Mouse (Mus musculus) stomach, embryonic 15.5 days (tissue): ENCODE measurements around the gene Dennd2d. TPM values are rescaled to one million over a fixed set of nuclear protein-coding genes. Genes with fewer than 3 reads are reported as not detected.

Source experiments
- ATAC-seq: fragments of 200-750 bp; cut with Nextera tagmentation; 2 replicates; pipeline ENCODE4 v1.8.0; 2017; ENCODE audit warnings: low read depth, moderate number of reproducible peaks, moderate TSS enrichment; ENCODE audit not compliant: insufficient read depth, low FRiP score
- H3K27ac ChIP-seq: fragments of 300-500 bp; sonication (generic); 2 replicates; pipeline ENCODE4 v1.5.1; 2015; ENCODE audit warnings: mild to moderate bottlenecking, inconsistent platforms
- H3K27me3 ChIP-seq: fragments of 300-500 bp; sonication (generic); replicated peaks from 2 replicates; pipeline ENCODE4 v1.6.1; 2015; ENCODE audit warnings: inconsistent platforms
- H3K36me3 ChIP-seq: fragments of 300-500 bp; sonication (generic); 2 replicates; pipeline ENCODE4 v1.6.1; 2015; ENCODE audit warnings: inconsistent platforms
- H3K4me1 ChIP-seq: fragments of 300-500 bp; sonication (generic); 2 replicates; pipeline ENCODE4 v1.6.1; 2015; ENCODE audit warnings: inconsistent platforms
- H3K4me2 ChIP-seq: fragments of 300-500 bp; sonication (generic); 2 replicates; pipeline ENCODE4 v1.6.1; 2015; ENCODE audit warnings: mild to moderate bottlenecking, inconsistent platforms
- H3K4me3 ChIP-seq: fragments of 300-500 bp; sonication (generic); replicated peaks from 2 replicates; pipeline ENCODE4 v1.5.1; 2015; ENCODE audit warnings: inconsistent platforms
- H3K9ac ChIP-seq: fragments of 300-500 bp; sonication (generic); 2 replicates; pipeline ENCODE4 v1.6.1; 2015; ENCODE audit warnings: inconsistent platforms
- H3K9me3 ChIP-seq: fragments of 300-500 bp; sonication (generic); 2 replicates; pipeline ENCODE4 v1.6.1; 2016; ENCODE audit warnings: inconsistent platforms
- WGBS: fragments of 180-500 bp; shearing (Covaris S2); methylation state at CpG from one replicate; pipeline ENCODE4 v1.1.7; 2015; 5-methylcytosine and 5-hydroxymethylcytosine counted together
- polyA plus RNA-seq: library from polyadenylated mRNA; unstranded; fragments of >200 nt; fragmentation: Nextera tagmentation; extraction: Ambion mirVana; gene quantifications from 2 replicates; pipeline ENCODE4 v1.2.1, GENCODE M21; 2015

Dennd2d gene
- 20.2 and 20.4 TPM in 2 replicates for polyA plus RNA-seq

DNA sequence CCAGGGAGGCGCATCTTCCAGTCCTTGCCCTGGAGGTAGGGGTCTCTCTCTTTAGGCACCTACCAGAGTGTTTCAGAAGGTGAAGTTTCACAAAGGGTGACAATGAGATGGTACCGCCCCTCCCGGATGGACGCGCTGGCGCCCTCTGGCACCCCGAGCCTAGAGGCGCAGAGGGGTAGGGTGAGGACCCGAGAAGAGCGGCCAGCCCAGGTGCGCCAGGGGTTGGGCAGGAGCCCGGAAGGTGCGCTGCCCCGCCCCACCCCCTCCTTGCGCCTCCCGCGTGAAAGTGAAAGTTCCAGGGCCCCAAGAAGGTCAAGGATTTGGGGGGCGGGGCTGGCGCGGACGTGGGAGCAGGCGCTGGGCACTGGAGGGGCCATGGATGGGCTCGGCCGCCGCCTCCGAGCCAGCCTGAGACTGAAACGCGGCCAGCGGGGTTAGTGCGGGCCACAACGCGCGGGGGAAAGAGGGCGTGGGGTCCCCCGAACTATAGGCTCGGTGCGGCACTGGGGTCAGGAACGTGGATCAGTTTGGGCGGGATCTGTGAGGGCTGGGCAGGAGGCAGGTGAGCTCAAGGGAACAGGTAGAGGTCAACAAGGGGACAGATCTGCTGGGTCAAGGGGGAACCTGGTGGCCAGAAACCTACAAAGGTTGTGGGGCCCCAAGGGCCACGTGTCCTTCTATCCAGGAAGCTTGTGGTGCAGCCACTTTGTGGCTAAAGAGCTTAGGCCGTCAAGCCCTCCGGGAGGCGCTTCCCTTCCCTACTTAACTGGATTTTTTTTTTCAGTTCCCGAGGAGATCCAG lies at the start of gene Dennd2d:
Dennd2d (plus strand) TSS at position 125 of the 801 bp plus-strand sequence.
- H3K4me3 ChIP-seq: peak within 1 kb of the TSS; percentile 61
- H3K9ac ChIP-seq: peak within 1 kb of the TSS; percentile 63
- peak within 1 kb of the TSS; percentile 91 for H3K4me2 ChIP-seq
- no peaks in the 10 kb centered on the region for H3K36me3 ChIP-seq
- H3K27me3 ChIP-seq: no peaks in the 10 kb centered on the region
- no peaks in the 10 kb centered on the region for H3K9me3 ChIP-seq
- 2% methylated on average over 44 of the region's 44 CpGs for WGBS
- ATAC-seq: peak; percentile 80
- 0 out of 2 replicates have a peak, but pooled peaks cover 9% of the 10 kb centered on the region for H3K4me1 ChIP-seq
- H3K27ac ChIP-seq: peak within 1 kb of the TSS; percentile 62

DNA sequence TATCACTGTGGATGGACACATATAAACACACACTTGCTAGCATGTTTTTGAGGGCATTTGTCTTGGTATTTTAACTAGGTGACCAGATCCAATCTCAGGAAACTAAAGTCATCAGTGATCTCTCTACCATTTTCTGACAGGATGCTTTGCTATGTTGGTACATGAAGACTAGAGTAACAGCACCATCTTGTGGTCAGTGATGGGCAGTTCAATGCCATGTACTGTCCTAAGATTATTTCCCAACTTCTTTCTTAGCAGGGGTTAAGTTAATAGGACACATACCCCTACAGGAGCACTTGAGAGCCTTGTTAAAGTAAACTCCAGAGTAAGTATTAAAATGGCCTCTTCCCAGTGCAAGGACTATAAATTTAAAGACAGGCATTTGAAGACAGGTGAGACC lies 33.6 kb upstream of the Dennd2d start:
- no peak overlapping the region for H3K4me3 ChIP-seq
- no peak overlapping the region for H3K27ac ChIP-seq
- no peaks in the 10 kb centered on the region for H3K4me1 ChIP-seq
- no peaks in the 10 kb centered on the region for H3K9me3 ChIP-seq
- no peak overlapping the region for H3K4me2 ChIP-seq
- H3K36me3 ChIP-seq: no peaks in the 10 kb centered on the region
- ATAC-seq: no peak
- no peak overlapping the region for H3K9ac ChIP-seq
- H3K27me3 ChIP-seq: no peaks in the 10 kb centered on the region

DNA sequence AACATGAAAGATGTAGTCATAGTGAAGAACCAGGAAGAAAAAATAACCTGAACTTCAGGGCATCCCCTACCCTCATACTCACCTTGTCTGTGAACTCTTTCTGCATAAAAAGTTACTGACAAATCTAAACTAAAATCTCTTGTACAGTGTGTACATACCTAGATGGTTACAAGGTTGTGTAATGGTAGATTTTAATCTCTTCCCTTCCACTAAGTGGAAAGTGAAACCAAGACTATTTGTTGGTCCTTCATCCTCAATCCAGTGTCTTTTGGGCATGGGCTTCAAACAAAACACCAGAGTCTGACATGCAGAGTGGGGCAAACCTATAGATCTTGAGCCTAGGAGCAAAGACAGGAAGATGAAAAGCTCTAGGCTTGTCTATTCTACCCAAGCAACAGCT lies 33.2 kb upstream of the Dennd2d start:
- no peak for ATAC-seq
- H3K36me3 ChIP-seq: no peaks in the 10 kb centered on the region
- H3K27ac ChIP-seq: no peak overlapping the region
- H3K4me1 ChIP-seq: no peaks in the 10 kb centered on the region
- H3K9me3 ChIP-seq: no peaks in the 10 kb centered on the region
- no peak overlapping the region for H3K4me2 ChIP-seq
- H3K4me3 ChIP-seq: no peak overlapping the region
- H3K27me3 ChIP-seq: no peaks in the 10 kb centered on the region
- H3K9ac ChIP-seq: no peak overlapping the region

DNA sequence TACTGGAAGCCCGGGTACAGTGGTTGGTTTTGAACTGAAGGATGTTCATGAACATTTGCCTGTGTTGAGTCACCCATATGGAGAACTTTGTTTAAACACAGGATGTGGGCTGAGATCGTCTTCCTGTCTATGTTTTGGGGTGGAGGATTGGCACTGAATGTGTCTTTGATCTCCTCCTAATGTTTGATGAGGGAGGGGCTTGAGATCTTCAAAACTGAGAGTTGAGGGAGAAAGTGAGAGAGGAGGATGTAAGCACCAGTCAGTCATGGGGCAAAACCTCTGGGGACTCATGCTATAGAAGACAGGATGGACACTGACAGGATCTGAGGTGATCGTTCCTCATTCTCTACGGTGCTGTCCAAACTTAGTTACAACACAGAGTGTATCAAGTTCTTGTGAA lies 32.6 kb upstream of the Dennd2d start:
- Histone ChIP-seq H3K27ac (no peak overlapping the region), H3K9me3 (no peaks in the 10 kb centered on the region), H3K36me3 (no peaks in the 10 kb centered on the region), H3K4me3 (no peak overlapping the region), H3K4me1 (no peaks in the 10 kb centered on the region), H3K4me2 (no peak overlapping the region), H3K27me3 (no peaks in the 10 kb centered on the region), H3K9ac (no peak overlapping the region)
- 67% methylated on average over 4 of the region's 4 CpGs for WGBS
- ATAC-seq: no peak

DNA sequence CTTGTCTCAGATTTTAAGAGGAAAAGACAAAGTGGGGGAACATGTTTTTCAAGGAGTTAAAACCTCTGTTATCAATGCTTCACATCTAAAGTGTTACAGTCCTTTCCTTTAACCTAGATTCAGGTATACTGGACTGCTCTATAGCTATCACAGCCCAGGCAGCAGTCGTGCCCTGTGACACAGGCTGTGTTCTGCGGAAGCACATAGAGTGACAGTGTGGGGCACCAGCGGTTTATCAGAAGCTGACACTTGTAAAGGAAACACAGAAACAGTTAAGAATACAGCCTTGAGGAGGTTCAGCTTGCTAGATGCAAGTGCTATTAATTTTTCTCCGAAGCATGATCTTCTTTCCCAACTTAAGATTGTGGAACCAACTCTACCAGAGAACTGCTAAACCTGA lies 29.6 kb upstream of the Dennd2d start:
- H3K9me3 ChIP-seq: no peaks in the 10 kb centered on the region
- H3K4me2 ChIP-seq: no peak overlapping the region
- H3K27me3 ChIP-seq: no peaks in the 10 kb centered on the region
- no peaks in the 10 kb centered on the region for H3K4me1 ChIP-seq
- H3K9ac ChIP-seq: no peak overlapping the region
- H3K27ac ChIP-seq: no peak overlapping the region
- no peak for ATAC-seq
- no peaks in the 10 kb centered on the region for H3K36me3 ChIP-seq
- 71% methylated on average over 4 of the region's 4 CpGs for WGBS
- no peak overlapping the region for H3K4me3 ChIP-seq

DNA sequence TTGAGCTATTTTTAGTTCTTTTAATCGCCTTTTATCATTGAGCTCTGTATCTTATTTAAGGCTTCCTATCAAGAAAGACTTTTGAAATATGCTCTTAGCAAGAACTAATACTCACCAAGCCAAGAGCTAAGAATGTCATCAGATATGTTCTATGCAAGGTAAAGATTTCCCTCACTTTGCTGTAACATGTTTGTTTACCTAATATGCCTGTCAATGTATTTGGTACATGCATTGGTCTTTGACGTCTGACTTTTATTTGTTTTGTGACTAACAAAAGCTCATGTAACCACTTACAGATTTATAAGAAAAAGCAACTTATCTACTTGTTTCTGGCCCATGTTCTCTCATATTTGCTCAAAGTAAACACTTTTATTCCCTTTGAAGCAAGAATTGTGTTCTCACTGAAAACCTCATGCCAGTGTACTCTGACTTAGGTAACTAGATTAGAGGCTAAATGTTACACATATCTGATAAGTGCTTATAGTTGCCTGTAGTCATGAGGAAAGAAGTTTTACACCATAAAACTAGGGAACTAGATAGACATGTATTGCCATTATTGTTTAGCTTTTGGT lies 24.8 kb upstream of the Dennd2d start:
- Histone ChIP-seq H3K27me3 (no peaks in the 10 kb centered on the region), H3K27ac (no peak overlapping the region), H3K36me3 (no peaks in the 10 kb centered on the region), H3K9me3 (no peaks in the 10 kb centered on the region), H3K4me3 (no peak overlapping the region), H3K4me2 (no peak overlapping the region), H3K9ac (no peak overlapping the region), H3K4me1 (no peaks in the 10 kb centered on the region)
- ATAC-seq: peak; percentile 66
- whole genome bisulfite sequencing: 65% methylated on average over 2 of the region's 2 CpGs

DNA sequence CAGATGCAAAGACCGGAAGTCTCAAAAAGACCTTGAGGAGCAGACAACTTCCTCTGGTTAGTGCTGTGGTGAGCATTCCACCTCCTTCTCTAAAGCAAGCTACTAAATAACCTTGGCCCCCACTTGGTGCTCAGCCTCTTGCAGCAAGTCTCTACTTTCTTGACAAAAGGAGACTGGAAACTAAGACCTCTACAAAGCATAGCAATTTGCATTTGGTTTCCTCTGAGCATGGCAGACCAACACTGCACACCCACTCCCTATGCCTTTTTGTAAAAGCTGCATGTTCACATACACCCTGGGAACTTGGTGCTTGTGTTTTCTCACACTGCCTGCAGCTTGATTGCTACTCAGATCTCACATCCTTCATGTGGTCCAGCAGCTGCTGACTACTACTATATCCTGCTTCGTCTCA lies 20.1 kb upstream of the Dennd2d start:
- no peak for ATAC-seq
- H3K4me2 ChIP-seq: no peak overlapping the region
- no peak overlapping the region for H3K4me3 ChIP-seq
- H3K27ac ChIP-seq: no peak overlapping the region
- no peaks in the 10 kb centered on the region for H3K4me1 ChIP-seq
- 66% methylated on average over 2 of the region's 2 CpGs for WGBS
- no peaks in the 10 kb centered on the region for H3K36me3 ChIP-seq
- no peaks in the 10 kb centered on the region for H3K9me3 ChIP-seq
- H3K27me3 ChIP-seq: no peaks in the 10 kb centered on the region
- H3K9ac ChIP-seq: no peak overlapping the region

DNA sequence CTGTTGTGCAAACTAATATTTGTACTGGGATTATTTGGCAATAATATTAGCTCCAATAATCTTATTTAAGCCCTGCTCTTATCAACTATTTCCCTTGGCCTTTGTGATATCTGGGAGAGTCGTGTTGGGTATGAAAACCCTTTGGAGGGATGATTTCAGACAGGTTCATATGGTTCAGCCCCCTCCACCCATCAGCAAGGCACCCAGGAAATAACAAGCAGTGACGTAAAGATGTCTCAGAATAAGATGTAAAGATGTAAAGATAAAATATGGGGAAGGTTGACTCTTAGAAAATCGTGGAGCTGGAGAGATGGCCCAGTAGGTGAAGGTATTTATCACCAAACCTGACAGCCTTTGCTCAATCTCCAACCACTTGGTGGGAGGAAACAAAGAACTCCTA lies 19.7 kb upstream of the Dennd2d start:
- whole genome bisulfite sequencing: 51% methylated on average over 3 of the region's 3 CpGs
- Histone ChIP-seq H3K4me3 (no peak overlapping the region), H3K27me3 (no peaks in the 10 kb centered on the region), H3K4me2 (no peak overlapping the region), H3K27ac (no peak overlapping the region), H3K9ac (no peak overlapping the region), H3K36me3 (no peaks in the 10 kb centered on the region), H3K9me3 (no peaks in the 10 kb centered on the region), H3K4me1 (no peaks in the 10 kb centered on the region)
- no peak for ATAC-seq

DNA sequence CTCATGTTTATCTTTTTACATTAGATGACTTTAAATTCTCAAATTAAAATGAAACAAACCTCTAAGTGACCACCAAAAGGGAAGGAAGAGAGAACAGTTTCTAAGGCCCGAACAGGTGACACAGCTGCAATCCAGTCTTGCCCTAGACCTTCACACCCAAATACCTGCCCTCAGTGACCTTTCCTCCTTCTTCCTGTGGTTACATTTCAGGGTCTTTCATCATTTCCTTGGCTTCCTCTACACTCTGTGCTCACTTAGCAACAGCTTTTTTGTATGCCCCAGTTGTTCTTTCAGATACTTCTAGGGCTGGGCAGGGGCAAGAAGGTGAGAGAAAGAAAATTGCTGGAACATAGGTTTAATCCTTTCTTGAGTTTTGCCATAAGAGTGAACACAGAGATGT lies 17.5 kb upstream of the Dennd2d start:
- Histone ChIP-seq H3K9ac (no peak overlapping the region), H3K9me3 (no peaks in the 10 kb centered on the region), H3K27me3 (no peaks in the 10 kb centered on the region), H3K4me2 (no peak overlapping the region), H3K4me1 (no peaks in the 10 kb centered on the region), H3K27ac (no peak overlapping the region), H3K36me3 (no peaks in the 10 kb centered on the region), H3K4me3 (no peak overlapping the region)
- WGBS: 78% methylated on average over 1 of the region's 1 CpGs
- ATAC-seq: no peak

DNA sequence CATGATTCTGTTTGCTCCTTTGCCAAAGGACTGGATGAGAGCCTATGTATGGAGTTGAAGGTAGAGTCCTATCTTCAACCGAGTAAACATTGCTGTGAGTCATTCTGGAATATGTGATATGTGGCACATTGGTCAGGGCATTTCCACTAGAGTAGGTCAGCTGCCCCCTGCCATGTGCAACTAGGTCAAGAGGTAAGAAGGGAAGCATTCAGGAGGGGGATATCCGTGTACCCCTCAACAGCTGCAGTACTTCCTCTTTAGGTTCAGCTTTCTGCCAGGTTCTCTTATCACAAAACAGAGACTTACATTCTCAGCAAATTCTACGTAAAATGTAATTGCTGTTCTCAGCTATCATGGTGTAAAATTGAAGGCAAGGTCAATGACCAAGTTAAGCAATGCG lies 8.0 kb upstream of the Dennd2d start:
- 71% methylated on average over 4 of the region's 4 CpGs for WGBS
- no peak for ATAC-seq
- H3K27ac ChIP-seq: no peak overlapping the region

DNA sequence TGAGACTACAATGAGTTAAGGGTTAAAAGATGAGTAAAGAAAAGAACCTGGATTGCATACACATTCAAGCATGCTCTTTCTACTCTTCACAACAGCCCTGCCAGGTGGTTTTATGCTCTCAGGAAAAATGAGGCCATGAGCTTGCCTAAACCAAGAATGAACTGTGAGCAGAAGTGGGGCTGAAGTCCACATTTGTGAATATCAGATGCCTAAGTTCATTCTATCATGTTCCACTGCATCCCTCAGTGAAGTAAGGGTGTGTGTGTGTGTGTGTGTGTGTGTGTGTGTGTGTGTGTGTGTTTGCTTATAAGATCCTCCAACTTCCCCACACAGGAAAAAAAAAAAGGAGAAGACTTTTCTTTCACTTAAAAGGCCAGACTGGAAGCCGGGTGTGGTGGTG lies 5.3 kb upstream of the Dennd2d start:
- Histone ChIP-seq H3K9me3 (no peaks in the 10 kb centered on the region), H3K4me2 (no peak overlapping the region), H3K9ac (no peak overlapping the region), H3K27ac (no peak overlapping the region), H3K4me3 (no peak overlapping the region), H3K27me3 (no peaks in the 10 kb centered on the region), H3K36me3 (no peaks in the 10 kb centered on the region), H3K4me1 (no peaks in the 10 kb centered on the region)
- no peak for ATAC-seq
- 91% methylated on average over 1 of the region's 1 CpGs for WGBS

More for the DNA sequence above, 8.0 kb upstream of the Dennd2d start:
- H3K4me3 ChIP-seq: no peak overlapping the region
- H3K36me3 ChIP-seq: no peaks in the 10 kb centered on the region
- no peak overlapping the region for H3K4me2 ChIP-seq
- no peaks in the 10 kb centered on the region for H3K9me3 ChIP-seq
- H3K4me1 ChIP-seq: no peaks in the 10 kb centered on the region
- no peaks in the 10 kb centered on the region for H3K27me3 ChIP-seq
- H3K9ac ChIP-seq: no peak overlapping the region

DNA sequence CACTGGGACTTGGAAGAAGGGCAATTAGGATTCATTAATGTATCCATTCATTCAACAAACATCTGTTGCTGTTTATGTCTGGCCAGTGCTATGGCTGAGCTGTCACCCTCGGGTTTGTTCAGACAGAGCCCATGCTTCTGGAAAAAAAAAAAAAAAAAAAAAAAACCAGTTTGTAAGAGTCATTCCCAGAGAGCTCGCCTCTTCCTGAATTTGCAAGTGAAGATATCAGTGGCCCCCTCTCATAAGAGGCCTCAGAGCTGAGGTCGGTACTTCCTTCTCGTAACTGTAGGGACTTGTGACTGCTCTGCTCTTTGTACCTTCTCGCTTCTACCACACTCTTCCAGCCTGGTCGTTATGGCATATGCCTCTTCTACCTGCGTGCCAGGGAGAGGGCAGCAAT lies 1.1 kb downstream of the Dennd2d start:
- ATAC-seq: no peak; the same call in 1 of the 2 replicates
- H3K9ac ChIP-seq: no peak overlapping the region
- peak overlapping the region; percentile 62; the same call in 1 of the 2 replicates for H3K27ac ChIP-seq

More for the DNA sequence above, 1.1 kb downstream of the Dennd2d start:
- Histone ChIP-seq H3K4me1 (0 out of 2 replicates have a peak, but pooled peaks cover 9% of the 10 kb centered on the region), H3K36me3 (no peaks in the 10 kb centered on the region), H3K4me2 (peak overlapping the region; percentile 91), H3K9me3 (no peaks in the 10 kb centered on the region), H3K27me3 (no peaks in the 10 kb centered on the region), H3K4me3 (peak overlapping the region; percentile 61; the same call in 1 of the 2 replicates)
- WGBS: 51% methylated on average over 7 of the region's 7 CpGs
